Mouse (Mus musculus): ENCODE measurements around the gene Marveld1.

Marveld1 gene

GRCm38 (mm10) chr19:42139724-42140517 lies 7.3 kb upstream of the Marveld1 start:
- DNase-seq, result no peak

GRCm38 (mm10) chr19:42141998-42142397 lies 5.2 kb upstream of the Marveld1 start:
- no peak for DNase-seq

- DNase-seq, result no peak
Observed at GRCm38 (mm10) chr19:42142757-42143156, 4.4 kb upstream of the Marveld1 start.

- peak in 1 of 2 experiments; percentile 29 for DNase-seq
Observed at GRCm38 (mm10) chr19:42144067-42144466, 3.1 kb upstream of the Marveld1 start.

- peak; percentile 86 to 87 for DNase-seq
Observed at GRCm38 (mm10) chr19:42144541-42145167, 2.5 kb upstream of the Marveld1 start.

- DNase-seq, result no peak
Observed at GRCm38 (mm10) chr19:42145210-42145609, 2.0 kb upstream of the Marveld1 start.

GRCm38 (mm10) chr19:42145731-42146130 lies 1.5 kb upstream of the Marveld1 start:
- DNase-seq, result no peak

GRCm38 (mm10) chr19:42146276-42147010 lies 757 bp upstream of the Marveld1 start:
- DNase-seq, result no peak

- DNase-seq, result peak; percentile 36 to 52
Observed at GRCm38 (mm10) chr19:42147769-42148568, 769 bp downstream of the Marveld1 start.

GRCm38 (mm10) chr19:42148569-42148860 lies 1.3 kb downstream of the Marveld1 start:
- DNase-seq, result no peak

- peak; percentile 82 to 83 for DNase-seq
Observed at GRCm38 (mm10) chr19:42151990-42152389, 4.8 kb downstream of the Marveld1 start.

- peak; percentile 17 to 23 for DNase-seq
Observed at GRCm38 (mm10) chr19:42157493-42158237, 10.5 kb downstream of the Marveld1 start.

- no peak for DNase-seq
Observed at GRCm38 (mm10) chr19:42158246-42159017, 11.2 kb downstream of the Marveld1 start.

- DNase-seq, result no peak
Observed at GRCm38 (mm10) chr19:42163764-42164163, 16.6 kb downstream of the Marveld1 start, which contains the start of gene Zfyve27. Gene Zfyve27, plus strand, starts transcription at chr19:42163951.

- no peak for DNase-seq
Observed at GRCm38 (mm10) chr19:42164188-42164587, 17.0 kb downstream of the Marveld1 start.

- peak; percentile 89 to 91 for DNase-seq
Observed at GRCm38 (mm10) chr19:42166130-42166529, 18.9 kb downstream of the Marveld1 start.

- DNase-seq, result no peak
Observed at GRCm38 (mm10) chr19:42166766-42167165, 19.6 kb downstream of the Marveld1 start.

- DNase-seq, result no peak
Observed at GRCm38 (mm10) chr19:42167489-42167888, 20.3 kb downstream of the Marveld1 start.

- no peak for DNase-seq
Observed at GRCm38 (mm10) chr19:42169322-42169975, 22.2 kb downstream of the Marveld1 start.

Measured in B cell, adult 2 months (primary cell).